Mouse (Mus musculus) cerebral cortex, adult 2 months (tissue): ENCODE data around the gene Unc5a.

Experiments used
- WGBS: fragments of 180-500 bp; shearing (Covaris S2); methylation state at CpG from one replicate; pipeline ENCODE4 v1.1.7; 2018; 5-methylcytosine and 5-hydroxymethylcytosine counted together

Unc5a gene

GRCm38 (mm10) chr13:55004646-55005045 lies 55.4 kb downstream of the Unc5a start:
- 72% methylated on average over 11 of the region's 11 CpGs for WGBS

- 47% methylated on average over 31 of the region's 31 CpGs for WGBS
Observed at GRCm38 (mm10) chr13:55005691-55006414, 56.6 kb downstream of the Unc5a start.

GRCm38 (mm10) chr13:55006415-55006742 lies 57.2 kb downstream of the Unc5a start:
- 58% methylated on average over 7 of the region's 7 CpGs for WGBS

- WGBS, result 56% methylated on average over 6 of the region's 6 CpGs
Observed at GRCm38 (mm10) chr13:55008589-55008988, 59.4 kb downstream of the Unc5a start.

GRCm38 (mm10) chr13:55011103-55011502 lies 61.9 kb downstream of the Unc5a start:
- WGBS, result 92% methylated on average over 15 of the region's 15 CpGs

GRCm38 (mm10) chr13:55011981-55012478 lies 62.8 kb downstream of the Unc5a start:
- WGBS, result 18% methylated on average over 14 of the region's 14 CpGs

- WGBS, result 47% methylated on average over 9 of the region's 9 CpGs
Observed at GRCm38 (mm10) chr13:55013702-55014344, 64.6 kb downstream of the Unc5a start.

GRCm38 (mm10) chr13:55014451-55014850 lies 65.2 kb downstream of the Unc5a start:
- 78% methylated on average over 9 of the region's 9 CpGs for WGBS

GRCm38 (mm10) chr13:55017154-55017897 lies 68.1 kb downstream of the Unc5a start:
- 92% methylated on average over 12 of the region's 12 CpGs for WGBS

- WGBS, result 86% methylated on average over 8 of the region's 8 CpGs
Observed at GRCm38 (mm10) chr13:55017898-55018599, 68.8 kb downstream of the Unc5a start.

GRCm38 (mm10) chr13:55018700-55019099 lies 69.5 kb downstream of the Unc5a start:
- 93% methylated on average over 9 of the region's 9 CpGs for WGBS

GRCm38 (mm10) chr13:55019181-55019580 lies 70.0 kb downstream of the Unc5a start:
- 76% methylated on average over 3 of the region's 3 CpGs for WGBS

- whole genome bisulfite sequencing, result 87% methylated on average over 4 of the region's 4 CpGs
Observed at GRCm38 (mm10) chr13:55020051-55020450, 70.8 kb downstream of the Unc5a start.

GRCm38 (mm10) chr13:55021194-55021779 lies 72.1 kb downstream of the Unc5a start, which contains the start of gene Hk3:
Hk3 (minus strand) TSS chr13:55021385.
- 83% methylated on average over 13 of the region's 13 CpGs for WGBS

GRCm38 (mm10) chr13:55022256-55022655 lies 73.0 kb downstream of the Unc5a start:
- WGBS, result 68% methylated on average over 4 of the region's 4 CpGs

GRCm38 (mm10) chr13:55022715-55023114 lies 73.5 kb downstream of the Unc5a start:
- 74% methylated on average over 9 of the region's 9 CpGs for WGBS

GRCm38 (mm10) chr13:55024215-55024614 lies 75.0 kb downstream of the Unc5a start:
- 82% methylated on average over 2 of the region's 2 CpGs for WGBS

GRCm38 (mm10) chr13:55040016-55040415 lies 90.8 kb downstream of the Unc5a start:
- WGBS, result 91% methylated on average over 2 of the region's 2 CpGs

- 74% methylated on average over 3 of the region's 3 CpGs for WGBS
Observed at GRCm38 (mm10) chr13:55047706-55048105, 98.5 kb downstream of the Unc5a start.
